Mouse (Mus musculus) frontal cortex, postnatal 25 days (tissue): ENCODE results near the gene Rab20.

Source experiments
- DNase-seq, 2 experiments: peaks; one replicate each; pipeline ENCODE4 v3.0.0; 2022; ENCODE audit warnings: low spot score in 2 of 2

The Rab20 gene

DNA sequence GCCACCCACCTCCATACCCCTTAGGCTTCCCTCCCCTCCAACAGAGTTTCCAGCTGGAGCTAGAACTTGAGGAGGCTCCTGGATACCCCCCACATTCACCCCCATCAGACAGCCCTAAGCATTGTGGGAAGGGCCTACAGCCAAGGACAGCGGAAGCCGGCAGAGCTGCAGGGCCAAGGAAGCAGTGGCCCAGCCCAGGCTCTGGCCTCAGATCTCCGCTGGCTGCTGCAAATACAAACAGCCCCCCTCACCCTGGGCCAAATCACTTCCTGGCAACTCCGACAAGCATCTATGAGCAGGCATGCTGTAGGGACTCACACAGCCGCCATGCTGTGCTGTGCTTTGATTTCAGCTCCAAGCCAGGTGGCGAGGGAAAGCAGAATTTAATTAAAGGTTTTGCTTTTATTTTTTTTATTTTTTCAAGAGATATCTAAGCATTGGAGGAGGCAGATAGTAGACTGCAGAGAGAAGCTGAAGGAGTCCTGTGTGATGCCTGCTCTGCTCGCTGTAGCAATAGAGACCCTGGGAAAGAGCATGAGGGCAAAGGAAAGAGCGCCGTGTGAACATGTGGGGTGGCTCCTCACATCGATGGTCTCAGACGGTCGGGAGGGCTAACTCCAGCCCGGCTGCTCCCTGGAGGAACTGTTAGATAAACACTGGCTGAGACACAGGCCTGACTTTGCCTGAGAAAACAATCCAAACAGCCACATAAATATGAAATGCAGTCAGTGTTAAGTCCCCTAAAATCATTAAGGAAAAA is 72.6 kb downstream of the Rab20 start:
- DNase-seq = no peak

DNA sequence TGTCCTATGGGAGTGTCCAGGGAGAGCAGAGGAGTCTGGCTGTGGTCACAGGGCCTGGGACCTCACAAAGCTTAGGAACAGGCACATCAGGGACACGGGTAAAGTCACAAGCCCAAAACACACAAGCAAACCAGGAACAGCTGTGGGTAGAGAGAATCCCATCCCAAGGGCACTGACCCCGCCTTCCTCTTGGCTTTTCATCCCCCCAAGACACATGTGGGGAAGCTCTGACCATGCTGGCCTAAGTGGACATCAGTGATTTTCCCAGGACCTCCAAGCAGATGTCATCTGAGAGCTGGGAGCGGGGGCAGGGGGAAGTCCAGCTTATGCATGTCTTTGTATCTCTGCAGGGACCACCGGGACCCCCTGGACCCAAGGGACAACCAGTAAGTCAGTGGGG is 73.9 kb downstream of the Rab20 start:
- no peak for DNase-seq

DNA sequence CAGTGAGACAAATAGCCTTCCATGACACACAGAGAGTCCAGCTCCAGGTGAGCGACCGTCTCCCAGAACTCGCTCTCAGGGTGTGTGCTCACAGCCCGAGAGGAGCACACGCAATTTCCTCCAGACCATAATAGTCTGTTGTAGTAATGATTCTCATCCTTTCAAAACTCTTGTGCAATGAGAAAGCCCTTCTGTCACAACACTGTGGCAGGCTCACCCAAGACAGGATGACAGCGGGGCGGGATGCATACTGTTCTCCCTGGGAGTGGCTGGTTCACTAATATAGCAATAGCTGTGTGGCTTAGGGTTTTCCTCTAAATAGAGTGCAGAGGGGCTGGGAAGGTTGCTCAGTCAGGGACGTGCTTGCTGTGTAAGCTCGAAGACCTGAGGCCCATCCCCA is 74.7 kb downstream of the Rab20 start:
- no peak for DNase-seq
